Mouse (Mus musculus): ENCODE results near the gene Ablim2.

Gene Ablim2

GRCm38 (mm10) chr5:35739536-35740278 lies 18.0 kb upstream of the Ablim2 start, which contains the start of gene Sh3tc1:
TSS of gene Sh3tc1 (minus strand) at chr5:35739987.
- peak; percentile 83 for DNase-seq (ENCODE audit: low spot score)

- no peak for DNase-seq (ENCODE audit: low spot score)
Measured at GRCm38 (mm10) chr5:35740716-35741115, 17.0 kb upstream of the Ablim2 start.

- DNase-seq (ENCODE audit: low spot score): no peak
Measured at GRCm38 (mm10) chr5:35741225-35741820, 16.4 kb upstream of the Ablim2 start.

- DNase-seq (ENCODE audit: low spot score): peak; percentile 87
Measured at GRCm38 (mm10) chr5:35743238-35743951, 14.3 kb upstream of the Ablim2 start.

GRCm38 (mm10) chr5:35743990-35744722 lies 13.5 kb upstream of the Ablim2 start:
- DNase-seq (ENCODE audit: low spot score): no peak

- no peak for DNase-seq (ENCODE audit: low spot score)
Measured at GRCm38 (mm10) chr5:35745406-35745805, 12.3 kb upstream of the Ablim2 start.

GRCm38 (mm10) chr5:35746910-35747309 lies 10.8 kb upstream of the Ablim2 start:
- peak; percentile 74 for DNase-seq (ENCODE audit: low spot score)

GRCm38 (mm10) chr5:35749416-35749815 lies 8.3 kb upstream of the Ablim2 start:
- DNase-seq (ENCODE audit: low spot score): no peak

- no peak for DNase-seq (ENCODE audit: low spot score)
Measured at GRCm38 (mm10) chr5:35750026-35750425, 7.7 kb upstream of the Ablim2 start.

GRCm38 (mm10) chr5:35751016-35751415 lies 6.7 kb upstream of the Ablim2 start:
- no peak for DNase-seq (ENCODE audit: low spot score)

GRCm38 (mm10) chr5:35755131-35755733 lies 2.4 kb upstream of the Ablim2 start:
- DNase-seq (ENCODE audit: low spot score): peak; percentile 75

GRCm38 (mm10) chr5:35756020-35756419 lies 1.7 kb upstream of the Ablim2 start:
- no peak for DNase-seq (ENCODE audit: low spot score)

- no peak for DNase-seq (ENCODE audit: low spot score)
Measured at GRCm38 (mm10) chr5:35756997-35757638, 562 bp upstream of the Ablim2 start.

GRCm38 (mm10) chr5:35758081-35759053 lies 687 bp downstream of the Ablim2 start:
- no peak for DNase-seq (ENCODE audit: low spot score)

GRCm38 (mm10) chr5:35761323-35761722 lies 3.6 kb downstream of the Ablim2 start:
- DNase-seq (ENCODE audit: low spot score): no peak

GRCm38 (mm10) chr5:35762388-35762787 lies 4.7 kb downstream of the Ablim2 start:
- no peak for DNase-seq (ENCODE audit: low spot score)

- DNase-seq (ENCODE audit: low spot score): no peak
Measured at GRCm38 (mm10) chr5:35762850-35763249, 5.2 kb downstream of the Ablim2 start.

GRCm38 (mm10) chr5:35765909-35766308 lies 8.2 kb downstream of the Ablim2 start:
- DNase-seq (ENCODE audit: low spot score): no peak

- no peak for DNase-seq (ENCODE audit: low spot score)
Measured at GRCm38 (mm10) chr5:35768525-35768924, 10.8 kb downstream of the Ablim2 start.

- no peak for DNase-seq (ENCODE audit: low spot score)
Measured at GRCm38 (mm10) chr5:35768997-35769396, 11.3 kb downstream of the Ablim2 start.

All from lung, postnatal 25 days (tissue).